Mouse (Mus musculus) heart, postnatal 0 days (tissue): ENCODE data around the gene Snupn.

Experiments
- CTCF ChIP-seq: IDR thresholded peaks from 2 replicates; pipeline ENCODE4 v1.5.1; 2016; ENCODE audit warnings: antibody characterized with exemption, control low read depth, low read depth
- EP300 ChIP-seq: IDR thresholded peaks from 2 replicates; pipeline ENCODE4 v1.6.1; 2016; ENCODE audit warnings: antibody characterized with exemption, low read depth

- no peak for TF ChIP-seq EP300
- TF ChIP-seq CTCF = no peak
Measured at GRCm38 (mm10) chr9:56929496-56929895, 21.2 kb upstream of the Snupn start.
